Mouse (Mus musculus): ENCODE results near the gene Cradd. TPM values are rescaled to one million over a fixed set of nuclear protein-coding genes. Genes with fewer than 3 reads are reported as not detected.

The Cradd gene
- polyA plus RNA-seq, 1 experiment from 2014 or later = 12.9 TPM

DNA sequence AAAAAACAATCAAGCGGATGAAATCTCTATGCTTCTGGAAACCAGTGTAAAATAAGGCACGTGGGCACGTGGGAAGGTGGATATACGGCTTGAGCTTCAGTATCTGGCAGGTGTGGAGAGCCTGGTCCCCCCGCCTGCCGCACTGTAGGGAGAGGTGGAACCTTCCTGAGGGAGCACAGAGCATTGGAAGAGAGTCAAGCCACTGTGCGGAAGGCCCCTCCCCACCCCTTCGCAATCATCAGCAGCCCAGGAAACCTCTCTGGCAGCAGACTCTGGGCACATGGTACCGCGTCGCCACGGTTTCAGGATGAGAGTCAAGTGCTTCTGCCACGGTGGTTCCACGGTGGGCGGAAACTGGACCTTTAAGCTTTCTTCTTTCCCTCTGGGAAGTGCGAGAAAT lies 100.7 kb downstream of the Cradd start:
- H3K9ac ChIP-seq = no peak overlapping the region
- ATAC-seq (ENCODE audit: borderline replicate concordance, extremely low read depth, low FRiP score, low TSS enrichment) = no peak
- no peak overlapping the region for H3K27ac ChIP-seq
- no peaks in the 10 kb centered on the region for H3K9me3 ChIP-seq
- peaks cover 20% of the 10 kb centered on the region for H3K4me1 ChIP-seq
- 73% methylated on average over 15 of the region's 16 CpGs for WGBS
- no peaks in the 10 kb centered on the region for H3K36me3 ChIP-seq
- H3K27me3 ChIP-seq = no peaks in the 10 kb centered on the region
- no peak overlapping the region for H3K4me3 ChIP-seq
- H3K4me2 ChIP-seq = no peak overlapping the region

DNA sequence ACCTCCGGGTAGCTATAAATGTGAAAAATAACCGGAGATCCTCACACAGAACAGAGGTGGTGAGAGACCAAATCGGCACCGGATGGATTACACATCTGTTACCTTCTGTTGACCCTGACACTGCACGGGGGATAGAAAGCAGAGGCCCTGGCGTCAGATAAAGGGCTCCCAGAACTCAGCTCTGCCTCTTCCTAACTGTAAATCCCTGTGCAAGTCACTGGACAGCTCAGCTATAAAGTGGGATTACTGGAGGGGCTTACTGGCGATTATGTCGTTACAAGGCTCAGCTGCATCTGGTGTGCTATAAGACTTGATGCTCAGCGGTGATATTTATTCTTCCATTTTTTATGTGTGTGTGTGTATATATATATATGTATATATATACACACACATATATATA lies 102.0 kb downstream of the Cradd start:
- 62% methylated on average over 9 of the region's 9 CpGs for WGBS
- Histone ChIP-seq H3K4me1 (peaks cover 22% of the 10 kb centered on the region), H3K9ac (no peak overlapping the region), H3K27me3 (no peaks in the 10 kb centered on the region), H3K9me3 (no peaks in the 10 kb centered on the region), H3K4me2 (no peak overlapping the region), H3K27ac (no peak overlapping the region), H3K36me3 (no peaks in the 10 kb centered on the region), H3K4me3 (no peak overlapping the region)
- ATAC-seq (ENCODE audit: borderline replicate concordance, extremely low read depth, low FRiP score, low TSS enrichment) = no peak

DNA sequence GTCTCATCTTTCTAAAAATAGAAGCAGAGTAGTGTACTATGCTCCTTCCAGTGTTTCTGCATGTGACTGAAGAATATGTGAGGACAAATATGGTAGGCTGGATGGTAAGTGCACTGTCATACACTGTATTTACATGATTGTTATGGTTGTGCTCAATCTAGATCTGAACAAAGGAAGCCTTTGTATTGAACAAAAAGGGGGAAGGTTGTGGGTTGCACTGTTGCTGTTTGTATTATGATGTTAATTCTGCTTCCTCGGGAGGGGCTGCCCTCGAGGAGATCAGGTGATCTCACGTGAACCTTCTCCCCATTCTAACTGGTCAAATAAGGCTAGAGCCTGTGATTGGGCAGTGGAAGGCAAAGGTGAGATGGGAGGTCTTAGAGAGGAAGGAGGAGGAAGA lies 103.4 kb downstream of the Cradd start:
- Histone ChIP-seq H3K4me1 (peaks cover 22% of the 10 kb centered on the region), H3K9ac (no peak overlapping the region), H3K4me2 (no peak overlapping the region), H3K9me3 (no peaks in the 10 kb centered on the region), H3K27me3 (no peaks in the 10 kb centered on the region), H3K4me3 (no peak overlapping the region), H3K36me3 (no peaks in the 10 kb centered on the region), H3K27ac (no peak overlapping the region)
- no peak for ATAC-seq (ENCODE audit: borderline replicate concordance, extremely low read depth, low FRiP score, low TSS enrichment)
- WGBS = 85% methylated on average over 3 of the region's 3 CpGs

DNA sequence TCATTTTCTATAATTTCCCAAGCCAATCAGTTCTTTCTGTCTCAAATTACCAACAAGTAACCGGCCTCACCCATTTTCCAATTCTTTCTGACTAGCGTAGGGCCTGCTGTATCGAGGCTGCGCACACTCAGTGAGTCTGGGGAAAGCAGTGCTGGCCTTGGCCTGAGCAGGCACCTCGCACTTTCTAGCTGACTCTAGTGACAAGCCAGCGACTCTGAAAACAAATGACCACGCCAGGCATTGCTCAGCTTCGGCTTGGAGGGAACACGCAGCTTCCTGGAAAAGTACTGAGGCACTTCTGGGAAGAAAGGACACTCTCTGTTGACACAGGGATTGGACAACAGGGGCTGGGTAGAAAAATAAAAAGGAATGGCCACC lies 105.3 kb downstream of the Cradd start:
- Histone ChIP-seq H3K9me3 (no peaks in the 10 kb centered on the region), H3K36me3 (no peaks in the 10 kb centered on the region), H3K27me3 (no peaks in the 10 kb centered on the region), H3K27ac (peak overlapping the region; percentile 72), H3K4me1 (peaks cover 22% of the 10 kb centered on the region), H3K9ac (no peak overlapping the region), H3K4me3 (no peak overlapping the region), H3K4me2 (peak overlapping the region; percentile 13; the same call in 1 of the 2 replicates)
- 39% methylated on average over 9 of the region's 9 CpGs for WGBS
- peak; percentile 68 for ATAC-seq (ENCODE audit: borderline replicate concordance, extremely low read depth, low FRiP score, low TSS enrichment)

DNA sequence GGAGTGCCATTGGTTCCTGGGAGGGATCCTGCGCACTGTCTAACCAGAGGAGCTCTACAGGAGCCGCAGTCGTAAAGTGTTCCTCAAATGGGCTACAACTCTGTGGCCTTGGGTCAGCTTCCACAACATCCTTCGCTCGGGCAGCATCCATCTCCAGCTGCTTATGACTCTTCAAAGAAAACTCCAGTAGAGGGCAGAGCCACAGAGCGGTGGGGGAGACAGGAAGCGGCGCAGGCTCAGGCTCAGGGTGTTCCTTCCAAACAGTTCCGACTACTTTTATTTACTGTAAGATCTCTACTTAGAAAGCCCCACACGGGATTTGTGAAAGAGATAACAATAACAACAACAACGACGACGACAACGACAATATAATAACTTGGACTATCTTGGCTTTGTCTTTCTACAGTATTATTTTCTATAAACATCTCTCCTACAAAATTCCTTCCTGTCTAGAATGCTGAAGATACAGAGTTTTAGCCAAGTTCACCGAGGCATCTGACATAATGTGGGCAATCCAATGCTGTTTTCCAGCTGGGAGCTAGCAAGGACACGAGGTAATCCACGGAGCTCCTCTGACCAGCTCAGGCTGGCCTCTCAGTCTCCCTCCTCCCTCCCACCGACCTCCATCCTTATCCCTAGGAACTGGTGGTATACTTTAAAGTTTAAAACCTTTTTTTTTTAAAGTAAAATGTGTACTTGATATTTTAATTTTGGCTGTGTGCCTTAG lies 105.8 kb downstream of the Cradd start:
- ATAC-seq (ENCODE audit: borderline replicate concordance, extremely low read depth, low FRiP score, low TSS enrichment) = peak; percentile 80
- no peaks in the 10 kb centered on the region for H3K9me3 ChIP-seq
- H3K4me3 ChIP-seq = no peak overlapping the region
- no peaks in the 10 kb centered on the region for H3K36me3 ChIP-seq
- no peak overlapping the region for H3K9ac ChIP-seq
- H3K27me3 ChIP-seq = no peaks in the 10 kb centered on the region
- peaks cover 16% of the 10 kb centered on the region for H3K4me1 ChIP-seq
- H3K4me2 ChIP-seq = peak overlapping the region; percentile 13; the same call in 1 of the 2 replicates
- WGBS = 35% methylated on average over 18 of the region's 18 CpGs
- H3K27ac ChIP-seq = peak overlapping the region; percentile 72

DNA sequence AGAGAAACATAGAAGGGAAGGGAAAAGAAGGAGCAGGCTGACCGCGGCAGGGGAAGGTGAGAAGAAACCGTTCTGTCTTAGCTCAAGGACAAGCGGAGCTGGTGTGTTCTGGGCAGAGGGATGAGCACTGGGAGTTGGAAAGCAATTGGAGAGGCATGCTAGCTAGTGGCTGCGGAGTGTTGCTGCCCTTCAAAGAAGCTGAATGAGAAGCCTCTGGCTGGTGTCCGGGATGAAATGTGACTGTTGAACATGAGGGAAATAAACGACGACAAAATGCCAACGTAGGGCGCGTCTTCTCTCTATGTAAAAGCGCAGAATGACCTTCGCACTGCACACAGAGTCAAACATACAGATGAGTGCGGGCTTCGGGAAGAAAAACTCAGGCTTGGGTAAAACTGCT lies 108.6 kb downstream of the Cradd start:
- Histone ChIP-seq H3K4me1 (peaks cover 15% of the 10 kb centered on the region; the same call in 1 of the 2 replicates), H3K9me3 (no peaks in the 10 kb centered on the region), H3K27ac (no peak overlapping the region), H3K36me3 (no peaks in the 10 kb centered on the region), H3K27me3 (no peaks in the 10 kb centered on the region), H3K4me2 (no peak overlapping the region), H3K4me3 (no peak overlapping the region), H3K9ac (no peak overlapping the region)
- no peak for ATAC-seq (ENCODE audit: borderline replicate concordance, extremely low read depth, low FRiP score, low TSS enrichment)
- WGBS = 88% methylated on average over 15 of the region's 15 CpGs

DNA sequence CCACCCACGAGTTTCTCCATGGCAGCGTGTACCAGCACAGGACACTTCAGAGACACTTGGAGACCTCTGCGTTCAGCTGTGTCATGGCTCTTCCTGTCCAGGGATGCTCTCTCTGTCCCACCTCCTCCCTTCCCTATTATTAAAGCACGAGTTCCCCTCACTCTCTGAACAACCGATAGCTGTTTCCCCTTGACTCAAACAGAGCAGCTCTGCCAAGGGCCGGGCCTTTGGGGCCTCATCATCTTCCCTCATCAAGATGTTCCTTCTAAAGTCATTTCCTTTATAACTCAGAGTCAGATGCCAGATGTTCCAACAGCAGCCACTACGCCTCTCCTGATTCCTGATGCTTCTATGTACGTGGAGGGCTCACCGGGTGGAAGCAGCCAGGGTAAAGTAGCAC lies 110.1 kb downstream of the Cradd start:
- no peak for ATAC-seq (ENCODE audit: borderline replicate concordance, extremely low read depth, low FRiP score, low TSS enrichment)
- no peaks in the 10 kb centered on the region for H3K27me3 ChIP-seq
- H3K27ac ChIP-seq = no peak overlapping the region
- H3K36me3 ChIP-seq = no peaks in the 10 kb centered on the region
- WGBS = 61% methylated on average over 9 of the region's 9 CpGs
- H3K4me3 ChIP-seq = no peak overlapping the region
- no peaks in the 10 kb centered on the region for H3K9me3 ChIP-seq
- H3K4me1 ChIP-seq = peaks cover 12% of the 10 kb centered on the region; the same call in 1 of the 2 replicates
- H3K9ac ChIP-seq = no peak overlapping the region
- no peak overlapping the region for H3K4me2 ChIP-seq

DNA sequence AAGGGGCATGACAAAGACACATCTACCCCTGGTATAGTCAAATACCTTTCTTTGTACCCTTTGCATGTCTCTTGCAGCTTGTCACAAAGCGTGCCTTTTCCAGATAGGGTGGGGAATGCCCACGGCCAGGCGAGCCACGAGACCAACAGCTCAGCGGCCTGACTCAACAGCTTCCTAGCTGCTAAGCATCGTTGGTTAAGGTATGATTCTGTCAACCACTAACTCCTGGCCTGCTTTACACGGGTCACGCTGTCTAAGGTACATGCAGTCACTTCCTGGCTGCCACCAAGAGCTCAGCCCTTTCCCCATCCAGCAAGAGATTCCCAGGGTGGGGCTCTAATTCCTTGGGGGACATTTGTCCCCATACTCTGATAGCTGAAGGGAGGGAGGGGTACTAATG lies 110.6 kb downstream of the Cradd start:
- Histone ChIP-seq H3K27me3 (no peaks in the 10 kb centered on the region), H3K36me3 (no peaks in the 10 kb centered on the region)
- WGBS = 68% methylated on average over 8 of the region's 8 CpGs

DNA sequence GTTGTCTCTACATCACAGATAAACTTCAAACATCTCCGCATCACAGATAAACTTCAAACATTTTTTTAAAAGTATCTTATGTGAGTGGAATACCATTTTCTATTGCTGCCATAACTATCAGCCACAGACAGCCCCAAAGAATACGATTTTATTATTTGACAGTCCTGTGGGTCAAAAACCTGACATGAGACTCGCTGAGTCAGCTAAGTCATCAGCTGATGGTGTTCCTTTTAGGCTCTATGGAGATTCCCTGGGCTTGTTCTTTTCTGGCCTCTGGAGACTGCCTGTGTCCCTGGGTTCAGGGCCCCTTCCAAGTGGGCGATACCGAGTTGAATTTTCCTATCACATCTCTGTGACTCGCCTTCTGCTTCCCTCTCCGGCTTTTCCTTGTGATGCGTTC lies 112.3 kb downstream of the Cradd start:
- Histone ChIP-seq H3K4me3 (no peak overlapping the region), H3K27ac (no peak overlapping the region), H3K9me3 (no peaks in the 10 kb centered on the region), H3K36me3 (no peaks in the 10 kb centered on the region), H3K9ac (no peak overlapping the region), H3K4me2 (no peak overlapping the region), H3K4me1 (no peaks in the 10 kb centered on the region), H3K27me3 (no peaks in the 10 kb centered on the region)
- no peak for ATAC-seq (ENCODE audit: borderline replicate concordance, extremely low read depth, low FRiP score, low TSS enrichment)
- 87% methylated on average over 8 of the region's 8 CpGs for WGBS

More for the DNA sequence above, 110.6 kb downstream of the Cradd start:
- ATAC-seq (ENCODE audit: borderline replicate concordance, extremely low read depth, low FRiP score, low TSS enrichment) = no peak
- no peak overlapping the region for H3K9ac ChIP-seq
- peaks cover 8% of the 10 kb centered on the region; the same call in 1 of the 2 replicates for H3K4me1 ChIP-seq
- H3K9me3 ChIP-seq = no peaks in the 10 kb centered on the region
- H3K4me3 ChIP-seq = no peak overlapping the region
- no peak overlapping the region for H3K27ac ChIP-seq
- no peak overlapping the region for H3K4me2 ChIP-seq

DNA sequence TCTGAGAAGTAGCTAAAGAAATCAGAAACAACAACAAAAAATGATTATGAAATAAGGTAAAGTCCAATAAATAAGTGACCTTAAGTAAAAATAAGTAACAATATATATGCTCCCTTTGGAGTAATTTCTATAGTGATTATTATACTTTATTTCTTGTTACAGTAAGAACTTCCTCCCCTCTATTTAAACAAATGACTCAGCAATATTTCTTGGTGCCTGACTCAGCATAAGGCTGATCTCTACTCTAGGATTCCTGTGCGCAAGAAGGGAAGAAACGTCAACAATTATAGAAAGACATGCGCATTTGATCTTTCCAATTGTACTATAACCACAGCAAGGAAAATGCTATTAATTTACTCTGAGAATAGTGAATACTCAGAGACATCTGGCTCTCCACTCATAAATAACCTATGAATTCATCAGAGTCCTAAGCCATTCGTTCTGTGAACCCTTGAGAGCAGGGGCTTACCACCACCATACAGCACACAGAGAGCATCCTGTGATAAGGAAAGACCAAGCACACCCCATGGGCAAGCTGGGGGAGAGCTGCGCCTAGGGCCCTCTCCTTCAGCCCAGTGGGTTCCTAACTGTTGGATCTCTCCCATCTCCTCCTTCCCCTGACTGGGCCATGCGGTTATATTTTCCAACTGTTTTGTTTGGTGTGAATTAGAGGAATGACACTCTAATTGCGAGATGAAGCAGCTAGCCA lies 113.1 kb downstream of the Cradd start:
- Histone ChIP-seq H3K4me1 (no peaks in the 10 kb centered on the region), H3K4me2 (no peak overlapping the region), H3K27ac (no peak overlapping the region), H3K9ac (no peak overlapping the region), H3K9me3 (no peaks in the 10 kb centered on the region), H3K27me3 (no peaks in the 10 kb centered on the region), H3K4me3 (no peak overlapping the region), H3K36me3 (no peaks in the 10 kb centered on the region)
- WGBS = 80% methylated on average over 7 of the region's 7 CpGs
- ATAC-seq (ENCODE audit: borderline replicate concordance, extremely low read depth, low FRiP score, low TSS enrichment) = no peak

DNA sequence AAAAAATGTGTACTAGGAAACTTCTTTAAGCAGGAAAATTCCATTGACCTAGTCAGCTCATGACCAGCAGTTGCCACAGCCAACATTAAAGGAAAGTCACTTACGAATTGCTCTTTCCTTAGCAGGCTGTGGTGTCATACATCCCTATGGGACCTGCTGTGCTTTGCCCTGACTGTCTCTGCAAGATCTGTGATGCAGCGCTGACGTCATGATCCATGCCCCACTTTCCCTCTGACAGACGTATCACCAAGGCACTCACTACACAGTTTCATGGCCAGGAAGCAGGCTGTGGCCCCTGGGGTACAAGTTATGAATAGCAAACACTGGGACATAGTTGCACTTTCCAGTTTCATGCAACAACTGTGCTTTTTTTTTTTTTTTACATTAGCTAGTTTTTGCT lies 113.8 kb downstream of the Cradd start:
- Histone ChIP-seq H3K9me3 (no peaks in the 10 kb centered on the region), H3K4me1 (no peaks in the 10 kb centered on the region), H3K27me3 (no peaks in the 10 kb centered on the region), H3K4me3 (no peak overlapping the region), H3K4me2 (no peak overlapping the region), H3K9ac (no peak overlapping the region), H3K36me3 (no peaks in the 10 kb centered on the region), H3K27ac (no peak overlapping the region)
- ATAC-seq (ENCODE audit: borderline replicate concordance, extremely low read depth, low FRiP score, low TSS enrichment) = no peak
- 72% methylated on average over 4 of the region's 4 CpGs for WGBS

DNA sequence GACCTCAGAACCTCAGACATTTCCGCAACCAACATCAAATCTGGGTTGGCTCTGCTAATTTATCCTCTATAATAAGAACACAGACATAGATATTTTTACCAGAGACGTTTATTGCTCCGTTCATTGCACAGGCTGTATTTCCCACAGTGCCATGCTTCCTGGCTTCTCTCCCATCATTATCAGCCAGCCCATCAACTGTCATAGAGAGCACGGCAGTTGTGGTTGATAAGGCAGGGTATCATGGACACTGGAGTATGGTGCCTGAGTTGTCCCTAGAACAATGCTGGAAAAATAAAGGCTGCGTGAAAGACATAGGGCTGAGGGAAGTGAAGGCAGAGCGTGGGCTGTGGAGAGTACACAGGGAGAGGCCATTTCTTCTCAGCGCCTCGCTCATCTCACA lies 116.5 kb downstream of the Cradd start:
- Histone ChIP-seq H3K4me3 (no peak overlapping the region), H3K9me3 (no peaks in the 10 kb centered on the region), H3K27ac (no peak overlapping the region), H3K9ac (no peak overlapping the region), H3K4me2 (no peak overlapping the region), H3K4me1 (no peaks in the 10 kb centered on the region), H3K27me3 (no peaks in the 10 kb centered on the region), H3K36me3 (no peaks in the 10 kb centered on the region)
- ATAC-seq (ENCODE audit: borderline replicate concordance, extremely low read depth, low FRiP score, low TSS enrichment) = no peak
- 89% methylated on average over 8 of the region's 8 CpGs for WGBS
